Mouse (Mus musculus): ENCODE measurements at regions not wholly inside any gene's neighbourhood (a gene's known extent, or its start where the extent isn't known, plus 50 kb on each side); places are given as distances from the start of the nearest gene placed in this dataset.

DNA sequence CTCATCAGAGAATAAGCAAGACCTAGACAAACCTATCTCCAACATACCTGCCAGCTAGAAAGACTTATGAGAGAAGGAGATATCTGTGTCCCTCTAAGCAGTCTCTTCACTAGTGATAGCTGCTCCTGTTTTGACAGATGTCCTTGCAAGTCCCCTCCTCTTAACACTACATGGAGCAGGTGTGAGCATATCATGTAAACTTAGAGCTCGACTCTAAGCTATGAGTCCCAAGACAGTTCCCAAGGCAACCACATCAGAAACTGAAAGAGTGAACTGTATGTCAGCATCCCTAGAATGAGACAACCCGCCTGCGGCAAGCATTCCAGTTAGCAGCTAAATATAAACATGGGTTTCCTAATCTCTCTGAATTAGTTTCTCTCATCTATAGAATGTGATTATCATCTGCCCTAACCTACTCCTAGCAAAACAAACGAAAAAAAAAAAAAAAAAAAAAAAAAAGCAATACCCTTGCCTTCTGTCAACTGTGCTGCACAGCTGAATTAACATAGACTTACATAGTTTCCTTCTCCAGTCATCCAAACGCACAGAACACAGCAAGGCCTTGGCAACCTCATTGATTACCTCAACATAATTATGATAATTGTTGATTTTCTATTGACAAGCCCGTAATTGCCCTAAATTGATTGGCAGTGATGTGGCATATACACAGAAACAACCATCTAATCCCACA is 383.4 kb downstream of the Samd5 start:
- TF ChIP-seq POLR2A (IDR thresholded peaks at IDR 0.05; ENCODE audit: borderline replicate concordance, extremely low read depth, insufficient read depth, insufficient read length, poor library complexity, severe bottlenecking) (no peak), CTCF (IDR thresholded peaks at IDR 0.05; ENCODE audit: borderline replicate concordance, extremely low read depth, insufficient read depth, insufficient read length) (no peak)
- peak; percentile 47 for DNase-seq (ENCODE audit: low read depth)

DNA sequence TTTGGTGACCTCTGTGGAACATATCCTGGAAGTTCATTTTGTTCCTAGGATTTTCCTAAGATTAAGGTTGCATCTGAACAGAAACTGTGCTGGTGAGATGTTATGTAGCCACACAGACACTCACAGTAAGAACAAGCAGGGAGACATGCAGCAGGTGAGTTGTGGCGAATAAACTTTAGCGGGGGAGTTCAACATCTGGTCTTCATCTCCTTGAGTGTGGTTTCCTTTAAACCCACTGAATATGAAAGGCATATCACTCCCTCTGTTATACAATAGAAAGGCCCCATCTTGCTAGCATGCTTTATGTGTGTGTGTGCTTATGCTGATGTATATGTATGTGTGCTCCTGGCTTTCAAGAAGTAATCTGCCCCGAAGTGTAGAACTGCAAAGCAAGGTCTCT is 387.1 kb upstream of the Sash1 start:
- DNase-seq (ENCODE audit: low read depth) = no peak
- TF ChIP-seq POLR2A (IDR thresholded peaks at IDR 0.05; ENCODE audit: borderline replicate concordance, extremely low read depth, insufficient read depth, insufficient read length, poor library complexity, severe bottlenecking) = no peak
- no peak for TF ChIP-seq CTCF (IDR thresholded peaks at IDR 0.05; ENCODE audit: borderline replicate concordance, extremely low read depth, insufficient read depth, insufficient read length)

DNA sequence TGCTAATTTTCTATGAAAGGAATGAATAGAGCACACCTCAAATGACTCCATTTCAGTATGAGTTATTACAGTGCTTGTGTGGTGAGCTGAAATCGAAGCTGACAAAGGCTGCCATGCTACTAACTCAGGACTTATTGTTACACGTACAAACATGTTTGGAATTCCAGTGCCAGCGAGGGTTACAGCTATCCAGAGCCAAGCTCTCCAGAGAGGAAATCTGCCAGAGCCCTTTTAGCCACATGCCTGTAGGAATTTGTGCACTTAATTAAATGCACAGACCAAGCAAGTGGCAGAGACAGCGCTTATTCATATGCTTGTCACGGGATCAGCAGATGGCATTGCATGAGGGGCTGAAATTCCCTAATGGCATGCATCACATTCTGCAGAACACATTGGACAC is 386.4 kb upstream of the Sash1 start:
- TF ChIP-seq POLR2A (IDR thresholded peaks at IDR 0.05; ENCODE audit: borderline replicate concordance, extremely low read depth, insufficient read depth, insufficient read length, poor library complexity, severe bottlenecking) = no peak
- peak; percentile 96 for DNase-seq (ENCODE audit: low read depth)

DNA sequence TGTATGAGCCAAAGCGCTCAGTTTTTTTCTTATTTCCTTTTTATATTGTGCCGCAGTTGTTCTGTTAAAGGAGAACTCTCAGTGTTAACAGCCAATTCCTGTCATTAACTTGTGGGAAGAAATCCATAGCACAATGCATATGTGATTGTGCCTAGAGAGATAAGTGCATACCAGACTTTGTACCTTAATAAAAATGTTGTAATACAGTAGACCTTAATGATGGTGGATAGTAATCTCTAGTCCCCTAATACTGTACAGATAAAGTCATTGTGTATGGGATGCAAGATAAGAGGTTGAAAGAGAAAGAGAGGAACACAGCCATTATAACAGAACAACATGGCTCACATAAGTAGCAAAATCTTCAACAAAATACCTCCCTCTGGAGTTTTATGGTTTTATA is 379.7 kb upstream of the Sash1 start:
- no peak for DNase-seq (ENCODE audit: low read depth)
- TF ChIP-seq CTCF (IDR thresholded peaks at IDR 0.05; ENCODE audit: borderline replicate concordance, extremely low read depth, insufficient read depth, insufficient read length) (no peak), POLR2A (IDR thresholded peaks at IDR 0.05; ENCODE audit: borderline replicate concordance, extremely low read depth, insufficient read depth, insufficient read length, poor library complexity, severe bottlenecking) (no peak)

DNA sequence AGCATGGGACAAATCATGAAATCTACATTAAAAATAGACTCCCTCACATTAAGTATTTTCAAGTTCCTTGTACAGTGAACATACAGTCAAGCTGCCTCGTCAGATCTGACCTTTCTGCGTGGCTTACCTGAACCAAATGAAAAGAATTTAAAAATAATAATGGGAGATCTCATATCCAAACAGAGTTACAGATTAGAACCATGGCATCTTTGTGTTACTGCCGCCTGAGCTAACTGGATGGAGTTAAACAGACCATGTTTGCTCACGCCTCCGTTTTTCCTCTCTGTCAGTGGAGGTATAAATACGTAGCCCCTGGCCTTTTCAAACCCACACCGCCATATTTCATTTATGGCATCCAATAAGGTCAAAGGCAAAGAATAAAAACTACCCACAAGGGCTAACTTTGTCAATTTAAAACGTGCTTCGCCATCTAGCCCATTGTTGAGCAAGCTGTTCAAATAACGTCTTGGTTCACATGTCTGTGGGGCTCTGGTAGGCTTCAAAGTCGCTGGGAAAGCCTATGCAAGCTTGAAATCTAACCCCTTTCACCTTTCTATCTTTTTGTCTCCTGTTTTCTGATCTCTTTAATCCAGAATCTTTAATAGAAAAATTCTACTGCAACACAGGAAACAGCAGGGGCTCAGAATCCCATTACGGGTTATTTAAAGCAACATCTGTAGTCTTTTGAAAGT is 378.6 kb upstream of the Sash1 start:
- TF ChIP-seq CTCF (IDR thresholded peaks at IDR 0.05; ENCODE audit: borderline replicate concordance, extremely low read depth, insufficient read depth, insufficient read length) (no peak), POLR2A (IDR thresholded peaks at IDR 0.05; ENCODE audit: borderline replicate concordance, extremely low read depth, insufficient read depth, insufficient read length, poor library complexity, severe bottlenecking) (no peak)
- DNase-seq (ENCODE audit: low read depth) = peak; percentile 75

DNA sequence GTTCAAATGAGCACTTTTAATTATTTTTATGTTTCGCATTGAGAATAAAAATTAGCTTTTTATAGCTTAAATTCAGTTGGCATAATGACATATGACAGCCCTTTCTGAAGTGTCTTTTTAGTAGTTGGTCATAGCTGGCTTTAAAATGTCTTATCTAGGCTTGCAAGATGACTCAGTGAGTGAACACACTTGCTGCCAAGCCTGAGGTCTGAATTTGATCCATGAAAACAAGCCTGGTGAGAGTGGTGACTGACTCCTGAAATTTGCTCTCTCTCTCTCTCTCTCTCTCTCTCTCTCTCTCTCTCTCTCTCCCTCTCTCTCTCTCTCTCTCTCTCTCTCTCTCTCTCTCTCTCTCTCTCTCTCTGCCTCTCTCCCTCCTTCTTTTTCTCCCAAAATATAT is 372.8 kb upstream of the Sash1 start:
- DNase-seq (ENCODE audit: low read depth) = no peak

DNA sequence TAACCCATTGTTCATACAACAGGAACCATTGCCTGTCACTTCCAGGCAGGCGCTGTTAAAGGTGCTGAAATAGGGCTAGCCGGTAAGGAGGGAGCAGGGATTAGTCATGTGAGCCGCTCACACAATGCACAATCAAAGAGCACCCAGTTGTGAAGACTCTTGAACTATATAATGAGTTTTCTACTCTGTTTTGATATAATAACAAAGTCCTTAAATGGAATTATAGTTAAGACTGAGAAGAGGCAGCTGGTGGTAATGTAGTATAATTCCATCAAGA is 367.0 kb upstream of the Sash1 start:
- DNase-seq (ENCODE audit: low read depth) = peak; percentile 47
- TF ChIP-seq CTCF (IDR thresholded peaks at IDR 0.05; ENCODE audit: borderline replicate concordance, extremely low read depth, insufficient read depth, insufficient read length) = no peak
- no peak for TF ChIP-seq POLR2A (IDR thresholded peaks at IDR 0.05; ENCODE audit: borderline replicate concordance, extremely low read depth, insufficient read depth, insufficient read length, poor library complexity, severe bottlenecking)

More for the DNA sequence above, 372.8 kb upstream of the Sash1 start:
- TF ChIP-seq CTCF (IDR thresholded peaks at IDR 0.05; ENCODE audit: borderline replicate concordance, extremely low read depth, insufficient read depth, insufficient read length) (no peak), POLR2A (IDR thresholded peaks at IDR 0.05; ENCODE audit: borderline replicate concordance, extremely low read depth, insufficient read depth, insufficient read length, poor library complexity, severe bottlenecking) (no peak)

DNA sequence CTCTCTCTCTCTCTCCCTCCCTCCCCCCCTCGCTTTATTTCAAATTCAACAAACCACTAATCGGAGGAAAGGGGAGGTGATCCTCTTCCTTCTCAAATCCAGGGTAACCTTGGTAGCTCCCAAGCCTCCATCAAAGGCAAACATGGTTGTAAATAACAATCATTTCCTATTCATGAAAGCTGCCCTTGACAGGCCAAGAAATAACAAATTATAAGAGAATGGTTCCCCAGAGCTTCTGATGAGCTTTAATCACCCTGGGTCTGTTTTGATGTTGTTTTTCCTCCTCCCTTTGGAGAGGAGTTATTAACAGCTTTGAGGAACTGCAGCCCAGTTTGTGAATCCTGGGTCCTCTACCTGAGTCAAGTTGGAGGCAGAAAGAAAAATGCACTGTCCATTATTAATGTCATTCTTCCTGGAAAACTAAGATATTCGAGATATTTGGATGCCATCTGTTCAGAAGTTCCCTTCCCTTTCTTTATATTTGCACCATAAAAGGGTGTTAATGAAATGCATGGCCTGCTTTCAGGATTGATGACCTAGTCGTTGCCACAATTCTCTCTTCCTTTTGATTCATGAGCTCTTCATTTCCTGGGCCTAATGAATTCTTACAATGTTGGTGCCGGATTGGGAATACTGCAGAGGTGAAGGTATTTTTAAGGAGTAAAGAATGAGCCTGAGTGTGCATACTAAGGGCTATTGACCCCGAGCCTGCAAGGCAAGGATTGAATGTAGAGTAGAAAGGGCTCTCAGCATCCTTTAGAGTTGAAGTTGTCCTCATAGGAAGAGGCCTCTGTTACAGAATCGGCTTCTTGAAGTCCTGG is 366.5 kb upstream of the Sash1 start:
- TF ChIP-seq POLR2A (IDR thresholded peaks at IDR 0.05; ENCODE audit: borderline replicate concordance, extremely low read depth, insufficient read depth, insufficient read length, poor library complexity, severe bottlenecking) (no peak), CTCF (IDR thresholded peaks at IDR 0.05; ENCODE audit: borderline replicate concordance, extremely low read depth, insufficient read depth, insufficient read length) (no peak)
- peak; percentile 59 for DNase-seq (ENCODE audit: low read depth)

DNA sequence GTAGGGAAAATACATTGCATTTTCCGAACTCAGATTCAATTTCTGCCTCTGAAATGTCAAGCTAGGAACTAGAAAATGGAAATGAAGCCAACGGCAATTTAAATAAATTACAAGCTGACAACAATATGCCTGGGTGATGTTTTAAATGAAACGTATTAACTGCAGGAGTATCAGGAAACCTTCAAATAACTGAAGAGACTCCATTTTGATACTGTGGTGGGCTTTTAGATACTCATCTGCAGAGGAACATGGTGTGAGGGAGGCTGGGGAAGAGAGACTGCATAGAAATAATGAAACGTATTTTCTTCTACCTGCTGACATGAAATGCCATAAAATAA is 357.4 kb upstream of the Sash1 start:
- TF ChIP-seq POLR2A (IDR thresholded peaks at IDR 0.05; ENCODE audit: borderline replicate concordance, extremely low read depth, insufficient read depth, insufficient read length, poor library complexity, severe bottlenecking) (no peak), CTCF (IDR thresholded peaks at IDR 0.05; ENCODE audit: borderline replicate concordance, extremely low read depth, insufficient read depth, insufficient read length) (no peak)
- DNase-seq (ENCODE audit: low read depth) = peak; percentile 65

DNA sequence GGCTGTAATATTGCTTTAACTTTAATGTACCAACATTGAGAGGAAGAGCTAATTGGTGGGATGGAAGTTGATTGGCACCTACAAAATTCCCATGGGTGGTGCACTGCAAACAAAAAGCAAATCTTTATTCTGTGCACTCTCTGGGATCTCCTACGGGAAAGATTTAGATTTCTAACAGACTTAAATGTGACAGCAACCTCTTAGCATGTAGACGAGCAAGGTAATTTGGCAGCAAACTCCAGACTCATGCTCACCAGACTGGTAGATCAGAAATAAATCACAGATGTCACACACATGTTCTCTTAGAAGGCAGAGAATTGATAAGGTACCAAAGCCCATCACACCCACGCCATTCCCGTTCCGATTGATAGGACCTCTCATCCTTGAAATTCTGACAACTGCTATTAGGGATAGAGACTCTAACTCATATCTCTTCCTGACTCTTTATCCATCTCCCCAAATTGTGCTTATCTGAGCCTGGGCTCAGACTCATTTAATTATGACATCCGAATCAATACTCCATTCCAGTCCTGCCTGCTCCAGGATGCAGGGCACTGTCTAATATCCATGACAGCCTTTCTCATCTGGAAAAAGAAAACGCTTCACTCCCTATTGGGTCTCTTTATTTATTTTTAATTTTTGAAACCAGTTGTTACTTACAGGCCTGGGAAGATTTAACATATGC is 356.9 kb upstream of the Sash1 start:
- TF ChIP-seq CTCF (IDR thresholded peaks at IDR 0.05; ENCODE audit: borderline replicate concordance, extremely low read depth, insufficient read depth, insufficient read length) (no peak), POLR2A (IDR thresholded peaks at IDR 0.05; ENCODE audit: borderline replicate concordance, extremely low read depth, insufficient read depth, insufficient read length, poor library complexity, severe bottlenecking) (no peak)
- peak; percentile 57 for DNase-seq (ENCODE audit: low read depth)

DNA sequence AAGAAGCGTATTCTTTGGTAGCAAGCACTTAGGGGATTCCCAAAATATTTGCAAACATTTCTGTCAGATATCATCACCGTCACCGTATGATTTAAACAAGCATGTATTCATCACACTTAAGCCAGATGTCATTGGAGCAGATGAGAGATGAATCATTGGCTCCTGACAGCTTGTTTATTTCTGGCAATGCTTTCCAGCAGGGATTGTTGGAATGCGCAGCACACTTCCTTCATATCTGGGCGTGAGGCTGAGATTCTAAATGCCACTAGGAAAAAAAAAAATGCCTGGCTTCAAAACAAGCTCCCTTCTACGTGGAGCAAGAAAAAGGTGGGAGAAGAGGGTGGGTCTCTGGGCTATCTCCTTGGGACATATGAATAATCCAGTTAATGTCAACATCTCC is 354.1 kb upstream of the Sash1 start:
- peak; percentile 70 for DNase-seq (ENCODE audit: low read depth)
- no peak for TF ChIP-seq CTCF (IDR thresholded peaks at IDR 0.05; ENCODE audit: borderline replicate concordance, extremely low read depth, insufficient read depth, insufficient read length)
- no peak for TF ChIP-seq POLR2A (IDR thresholded peaks at IDR 0.05; ENCODE audit: borderline replicate concordance, extremely low read depth, insufficient read depth, insufficient read length, poor library complexity, severe bottlenecking)

Measured in brain, embryonic 14.5 days (tissue).